Mouse (Mus musculus) mouse trophoblast stem cell (cell line): ENCODE measurements around the gene Fat4.

Experiments used
- in situ Hi-C, 2 experiments: fragments of 300-500 bp; cut with MseI, MboI; formaldehyde crosslinking; loops; 2 replicates in 1 of 2; 3 replicates in 1 of 2; pipeline ENCODE4 v1.15.1; 2025

Gene Fat4

GRCm38 (mm10) chr3:38886890-38887355 is at the start of gene Fat4:
Gene Fat4, plus strand, starts transcription at chr3:38886940.
- in situ Hi-C loops = loop anchor here (10.0 to 25.0 kb wide), 5 partner anchors 825 to 1508 kb away; no protein-coding TSS in a partner anchor

- in situ Hi-C loops = loop anchor here in 1 of 2 experiments (25.0 kb wide), 1 partner anchor 577 kb away; no protein-coding TSS in a partner anchor
Measured at GRCm38 (mm10) chr3:38839438-38839837, 47.3 kb upstream of the Fat4 start.

- in situ Hi-C loops = loop anchor here in 1 of 2 experiments (25.0 kb wide), 1 partner anchor 581 kb away; no protein-coding TSS in a partner anchor
Measured at GRCm38 (mm10) chr3:38843000-38843538, 43.7 kb upstream of the Fat4 start.

GRCm38 (mm10) chr3:38846602-38847382 is 39.9 kb upstream of the Fat4 start:
- in situ Hi-C loops = loop anchor here in 1 of 2 experiments (25.0 kb wide), 1 partner anchor 584 kb away; no protein-coding TSS in a partner anchor

GRCm38 (mm10) chr3:38849077-38849476 is 37.7 kb upstream of the Fat4 start:
- in situ Hi-C loops = loop anchor here in 1 of 2 experiments (25.0 kb wide), 1 partner anchor 587 kb away; no protein-coding TSS in a partner anchor

GRCm38 (mm10) chr3:38849536-38849935 is 37.2 kb upstream of the Fat4 start:
- in situ Hi-C loops = loop anchor here in 1 of 2 experiments (25.0 kb wide), 1 partner anchor 587 kb away; no protein-coding TSS in a partner anchor

GRCm38 (mm10) chr3:38853650-38854049 is 33.1 kb upstream of the Fat4 start:
- in situ Hi-C loops = loop anchor here in 1 of 2 experiments (10.0 kb wide), 1 partner anchor 599 kb away; no protein-coding TSS in a partner anchor

- in situ Hi-C loops = no loop called here
Measured at GRCm38 (mm10) chr3:38860683-38861082, 26.1 kb upstream of the Fat4 start.

GRCm38 (mm10) chr3:38871291-38871690 is 15.4 kb upstream of the Fat4 start:
- in situ Hi-C loops = no loop called here

- in situ Hi-C loops = loop anchor here (5.0 to 25.0 kb wide), 4 partner anchors 836 to 1511 kb away; no protein-coding TSS in a partner anchor
Measured at GRCm38 (mm10) chr3:38875872-38876271, 10.9 kb upstream of the Fat4 start.

- in situ Hi-C loops = loop anchor here (5.0 to 25.0 kb wide), 4 partner anchors 836 to 1511 kb away; no protein-coding TSS in a partner anchor
Measured at GRCm38 (mm10) chr3:38876706-38877105, 10.0 kb upstream of the Fat4 start.

GRCm38 (mm10) chr3:38882778-38883177 is 4.0 kb upstream of the Fat4 start:
- in situ Hi-C loops = loop anchor here (10.0 to 25.0 kb wide), 5 partner anchors 830 to 1512 kb away; no protein-coding TSS in a partner anchor

- in situ Hi-C loops = loop anchor here (10.0 to 25.0 kb wide), 5 partner anchors 829 to 1511 kb away; no protein-coding TSS in a partner anchor
Measured at GRCm38 (mm10) chr3:38883676-38884075, 3.1 kb upstream of the Fat4 start.

- in situ Hi-C loops = loop anchor here (10.0 to 25.0 kb wide), 5 partner anchors 828 to 1511 kb away; no protein-coding TSS in a partner anchor
Measured at GRCm38 (mm10) chr3:38884276-38884675, 2.5 kb upstream of the Fat4 start.

- in situ Hi-C loops = loop anchor here (10.0 to 25.0 kb wide), 5 partner anchors 827 to 1510 kb away; no protein-coding TSS in a partner anchor
Measured at GRCm38 (mm10) chr3:38884919-38885418, 1.8 kb upstream of the Fat4 start.

GRCm38 (mm10) chr3:38885481-38886001 is 1.2 kb upstream of the Fat4 start:
- in situ Hi-C loops = loop anchor here (10.0 to 25.0 kb wide), 5 partner anchors 827 to 1509 kb away; no protein-coding TSS in a partner anchor

- in situ Hi-C loops = loop anchor here (10.0 to 25.0 kb wide), 5 partner anchors 826 to 1509 kb away; no protein-coding TSS in a partner anchor
Measured at GRCm38 (mm10) chr3:38886061-38886821, 499 bp upstream of the Fat4 start.

- in situ Hi-C loops = loop anchor here (10.0 to 25.0 kb wide), 5 partner anchors 825 to 1507 kb away; no protein-coding TSS in a partner anchor
Measured at GRCm38 (mm10) chr3:38887381-38887991, 746 bp downstream of the Fat4 start.

- in situ Hi-C loops = loop anchor here (10.0 to 25.0 kb wide), 5 partner anchors 824 to 1507 kb away; no protein-coding TSS in a partner anchor
Measured at GRCm38 (mm10) chr3:38888111-38888510, 1.4 kb downstream of the Fat4 start.

- in situ Hi-C loops = loop anchor here (25.0 kb wide), 3 partner anchors 819 to 1094 kb away; no protein-coding TSS in a partner anchor
Measured at GRCm38 (mm10) chr3:38892791-38893224, 6.1 kb downstream of the Fat4 start.
